Mouse (Mus musculus) G1E (cell line): ENCODE measurements at regions not wholly inside any gene's neighbourhood (a gene's known extent, or its start where the extent isn't known, plus 50 kb on each side); places are given as distances from the start of the nearest gene placed in this dataset.

Experiments
- ATAC-seq: 2 replicates; pipeline ENCODE4 v1.8.0; 2016; ENCODE audit warnings: mild to moderate bottlenecking; ENCODE audit not compliant: insufficient number of reproducible peaks, poor library complexity, low FRiP score, severe bottlenecking; ENCODE audit errors: extremely low read depth
- DNase-seq: peaks from one replicate; pipeline ENCODE4 v3.0.0; 2012; ENCODE audit warnings: low spot score
- H3K27me3 ChIP-seq: 2 replicates; pipeline ENCODE4 v1.6.1; 2012; ENCODE audit warnings: mild to moderate bottlenecking, low read length, inconsistent platforms; ENCODE audit not compliant: insufficient read depth
- H3K36me3 ChIP-seq: replicated peaks from 2 replicates; pipeline ENCODE3; 2012; ENCODE audit warnings: mild to moderate bottlenecking, inconsistent platforms
- H3K4me1 ChIP-seq: 2 replicates; pipeline ENCODE4 v1.6.1; 2012; ENCODE audit warnings: low read depth, low read length, inconsistent platforms, mixed read lengths; ENCODE audit not compliant: insufficient read depth
- H3K4me3 ChIP-seq: 2 replicates; pipeline ENCODE4 v1.5.1; 2012; ENCODE audit warnings: low read depth, mild to moderate bottlenecking, inconsistent platforms, low read length, moderate library complexity, mixed read lengths
- H3K9me3 ChIP-seq: replicated peaks from 2 replicates; pipeline ENCODE4 v1.6.1; 2012; ENCODE audit warnings: inconsistent platforms
- CTCF ChIP-seq: IDR thresholded peaks from 2 replicates; pipeline ENCODE4 v1.5.1; 2012; ENCODE audit warnings: low read depth, low read length, inconsistent platforms, mixed read lengths
- GATA1 ChIP-seq: IDR thresholded peaks from 2 replicates; pipeline ENCODE4 v1.6.1; 2012; ENCODE audit warnings: borderline replicate concordance, low read length, inconsistent platforms, mixed read lengths
- GATA2 ChIP-seq: IDR thresholded peaks from 2 replicates; pipeline ENCODE4 v1.6.1; 2012; ENCODE audit warnings: low read depth, low read length, inconsistent platforms, borderline replicate concordance
- POLR2AphosphoS5 ChIP-seq: IDR thresholded peaks from 2 replicates; pipeline ENCODE4 v1.6.1; 2012; ENCODE audit warnings: low read depth, low read length, inconsistent platforms; ENCODE audit not compliant: insufficient replicate concordance
- TAL1 ChIP-seq: conservative IDR thresholded peaks from 2 replicates; pipeline ENCODE4 v1.6.1; 2012; ENCODE audit warnings: low read depth, low read length, inconsistent platforms, mixed read lengths

DNA sequence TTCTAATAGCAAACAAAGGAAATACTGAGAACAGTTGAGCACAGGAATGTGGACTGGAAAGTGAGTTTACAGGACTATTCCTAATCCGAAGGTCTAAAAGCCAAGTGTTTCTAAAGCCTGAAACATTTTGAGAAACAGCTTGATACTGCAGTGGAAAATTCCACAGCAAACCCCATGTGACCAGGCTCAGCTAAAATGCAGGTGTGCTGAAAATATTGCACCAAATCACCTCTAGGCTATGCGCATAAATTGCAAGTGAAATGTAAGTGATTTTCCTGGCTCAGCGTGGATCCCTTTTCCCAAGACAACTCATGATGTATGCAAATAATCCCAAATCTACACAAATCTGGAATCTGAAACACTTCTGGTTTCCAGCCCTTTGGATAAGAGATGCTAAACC, 57.1 kb upstream of the Tut7 start:
- Histone ChIP-seq H3K36me3 (no peaks in the 10 kb centered on the region), H3K4me3 (no peak overlapping the region), H3K9me3 (peaks cover 9% of the 10 kb centered on the region), H3K27me3 (no peaks in the 10 kb centered on the region), H3K4me1 (no peaks in the 10 kb centered on the region)
- ATAC-seq, result no peak
- no peak for TF ChIP-seq GATA2
- no peak for TF ChIP-seq TAL1
- TF ChIP-seq GATA1, result no peak
- no peak for TF ChIP-seq CTCF
- TF ChIP-seq POLR2AphosphoS5, result no peak
- DNase-seq, result no peak

DNA sequence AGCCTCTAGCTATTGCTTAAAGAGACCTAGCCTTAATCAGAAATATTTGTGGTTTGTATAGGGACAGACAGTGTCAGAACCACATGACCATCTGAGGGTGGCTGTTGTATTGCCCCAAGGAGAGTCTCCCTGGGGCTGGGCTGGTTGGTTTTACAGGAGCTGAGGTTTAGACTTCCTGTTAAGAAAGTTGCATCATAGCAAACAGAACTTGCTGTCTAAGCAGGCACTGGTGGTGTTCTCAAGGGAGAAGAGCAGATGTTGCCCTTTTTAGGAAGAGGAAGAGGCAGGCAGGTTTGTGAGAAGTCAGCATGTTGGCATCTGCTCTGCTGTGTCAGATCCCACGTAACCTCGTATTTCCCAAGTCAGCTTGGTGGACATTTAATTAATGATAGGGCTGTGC, 52.7 kb upstream of the Tut7 start:
- Histone ChIP-seq H3K4me3 (no peak overlapping the region), H3K27me3 (no peaks in the 10 kb centered on the region), H3K36me3 (no peaks in the 10 kb centered on the region), H3K4me1 (no peaks in the 10 kb centered on the region), H3K9me3 (peaks cover 3% of the 10 kb centered on the region)
- DNase-seq (no peak), ATAC-seq (no peak)
- TF ChIP-seq GATA2 (no peak), CTCF (no peak), TAL1 (no peak), POLR2AphosphoS5 (no peak), GATA1 (no peak)

GRCm38 (mm10) chr13:59874137-59874931, 51.4 kb upstream of the Tut7 start:
- ATAC-seq (no peak), DNase-seq (no peak)
- Histone ChIP-seq H3K4me3 (no peak overlapping the region), H3K9me3 (no peaks in the 10 kb centered on the region), H3K27me3 (no peaks in the 10 kb centered on the region), H3K36me3 (no peaks in the 10 kb centered on the region), H3K4me1 (no peaks in the 10 kb centered on the region)
- no peak for TF ChIP-seq CTCF
- no peak for TF ChIP-seq GATA2
- no peak for TF ChIP-seq TAL1
- no peak for TF ChIP-seq GATA1
- TF ChIP-seq POLR2AphosphoS5, result no peak
